Mouse (Mus musculus) embryonic fibroblast, embryonic 13.5 days (primary cell): ENCODE measurements around the gene Ctcfl.

Source experiments
- CTCF ChIP-seq: IDR thresholded peaks from 2 replicates; pipeline ENCODE4 v1.5.1; 2011; ENCODE audit warnings: mild to moderate bottlenecking, control low read depth, low read length, moderate library complexity, borderline replicate concordance; ENCODE audit not compliant: insufficient read depth
- POLR2A ChIP-seq: IDR thresholded peaks from 2 replicates; pipeline ENCODE4 v1.6.1; 2011; ENCODE audit warnings: low read depth, mild to moderate bottlenecking, control low read depth, low read length, moderate library complexity

DNA sequence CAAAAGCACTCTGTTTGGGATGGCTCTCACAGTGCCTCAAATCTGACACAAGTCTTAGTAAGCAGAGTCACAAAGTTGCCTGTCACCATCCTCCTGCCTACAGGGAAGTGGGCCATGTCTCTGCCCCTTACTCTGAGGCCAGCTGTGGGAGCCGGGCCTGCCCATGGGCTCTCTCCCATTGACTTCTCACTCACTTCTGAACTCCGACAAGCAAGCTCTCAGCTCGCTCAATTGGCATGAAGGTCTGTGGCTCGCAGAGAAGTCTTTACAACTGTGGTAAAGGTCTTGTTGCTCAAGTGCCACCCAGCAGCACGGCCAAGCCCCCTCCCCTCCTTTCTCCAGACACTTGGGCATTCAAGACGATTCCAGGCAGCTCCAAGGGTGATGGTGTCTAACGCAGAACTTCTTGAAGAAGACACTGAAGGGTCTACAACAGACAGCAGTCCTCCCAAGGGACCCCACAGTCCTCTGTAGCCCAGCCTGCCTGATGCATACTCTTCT, 32.5 kb upstream of the Ctcfl start:
- TF ChIP-seq CTCF (no peak), POLR2A (no peak)
